Comparison of ENCODE assay signal across 10 mouse cellular contexts in the genomic region with DNA sequence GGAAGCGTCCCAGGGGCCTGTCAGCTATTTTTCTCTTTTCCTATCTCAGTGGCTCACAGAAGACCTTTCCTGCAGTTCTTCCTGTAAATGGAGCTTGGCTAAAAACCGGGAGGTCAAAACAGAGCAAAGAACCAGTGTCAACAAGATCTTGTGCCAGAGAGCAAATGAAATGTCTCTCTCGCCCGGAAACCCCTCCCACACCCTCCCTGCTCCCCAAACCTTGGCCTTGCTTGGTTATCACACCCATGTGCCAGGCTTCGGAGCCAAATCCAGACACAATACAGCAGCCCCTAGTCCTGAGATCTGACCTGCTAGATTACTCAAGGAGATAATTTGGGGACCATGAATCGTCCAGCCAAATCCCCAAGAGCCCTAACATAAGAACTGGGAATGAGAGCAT. TPM values are rescaled to one million over a fixed set of nuclear protein-coding genes. Genes with fewer than 3 reads are reported as not detected.
DNase-seq lines count a peak whose midpoint lies in the region; ATAC-seq and TF ChIP-seq lines count a peak whose summit lies in the region.
"Had no signal": no experiment of that assay in that cellular context is flagged by ENCODE, and none has a peak within 500 bp of the region (broad histone marks: within the 10 kb centered on the region; RNA-seq: fewer than 3 reads in every experiment).

No protein-coding gene starts in this region.

- TF ChIP-seq EP300 in heart, adult 2 months (IDR thresholded peaks at IDR 0.05; ENCODE audit: insufficient read depth, low read depth, low read length) = peak; percentile 83; the same call in 1 of the 2 replicates

- H3K9me3 ChIP-seq in heart, embryonic 11.5 days (replicated peaks; ENCODE audit: control insufficient read depth, low read length) = no peaks in the 10 kb centered on the region
- no peaks in the 10 kb centered on the region for H3K9me3 ChIP-seq in heart, embryonic 14.5 days (ENCODE audit: control insufficient read depth, low read length)
- H3K9me3 ChIP-seq in lung, embryonic 16.5 days (ENCODE audit: control insufficient read depth, low read length) = no peaks in the 10 kb centered on the region
- H3K9me3 ChIP-seq in forebrain, embryonic 10.5 days = no peaks in the 10 kb centered on the region

- intact Hi-C loops in heart, adult 2 months (cut with DNase I) = no loop called here

- peak overlapping the region; percentile 78 for H3K27ac ChIP-seq in heart, adult 2 months
- H3K27ac ChIP-seq in heart, embryonic 11.5 days (ENCODE audit: low read depth, low read length) = no peak overlapping the region; the same call in 1 of the 2 replicates
- H3K27ac ChIP-seq in heart, embryonic 14.5 days (replicated peaks in 1 of 2; ENCODE audit: control insufficient read depth in 1 of 2, insufficient read depth in 1 of 2, low read depth in 2 of 2, low read length in 2 of 2) = peak overlapping the region; percentile 23 to 49; a peak in 2 of 4 replicates
- H3K27ac ChIP-seq in lung, embryonic 16.5 days (ENCODE audit: low read length) = peak overlapping the region; percentile 79
- H3K27ac ChIP-seq in forebrain, embryonic 10.5 days = no peak overlapping the region

- no peaks in the 10 kb centered on the region for H3K27me3 ChIP-seq in heart, adult 2 months (ENCODE audit: control insufficient read depth, insufficient read depth, low read length)
- H3K27me3 ChIP-seq in heart, embryonic 11.5 days (ENCODE audit: control insufficient read depth, insufficient read depth, low read length) = no peaks in the 10 kb centered on the region
- no peaks in the 10 kb centered on the region for H3K27me3 ChIP-seq in heart, embryonic 14.5 days (ENCODE audit: control insufficient read depth, insufficient read depth, low read length)
- no peaks in the 10 kb centered on the region for H3K27me3 ChIP-seq in lung, embryonic 16.5 days (ENCODE audit: control insufficient read depth, insufficient read depth, low read depth, low read length)
- H3K27me3 ChIP-seq in forebrain, embryonic 10.5 days (ENCODE audit: poor library complexity, severe bottlenecking) = no peaks in the 10 kb centered on the region

- DNase-seq in heart, adult 2 months = peak; percentile 57 to 68
- DNase-seq in kidney, postnatal 10 days = peak; percentile 67
- no peak for DNase-seq in urinary bladder, postnatal 36 days (ENCODE audit: low spot score in 2 of 2)
- no peak for DNase-seq in forebrain, embryonic 10.5 days (ENCODE audit: extremely low spot score, low spot score)
- no peak for DNase-seq in urinary bladder, postnatal 4 days (ENCODE audit: low spot score in 2 of 2)
- DNase-seq: cerebellum, adult 9-10 months; right cerebral cortex, postnatal 4 days had no signal

- TF ChIP-seq POLR2A in heart, adult 2 months (IDR thresholded peaks at IDR 0.05; ENCODE audit: insufficient read depth, low read depth, low read length) = no peak

- peaks cover 39% of the 10 kb centered on the region for H3K4me1 ChIP-seq in heart, adult 2 months (ENCODE audit: control insufficient read depth, insufficient read depth, low read length)
- H3K4me1 ChIP-seq in heart, embryonic 11.5 days (ENCODE audit: control insufficient read depth, insufficient read depth, low read length) = peaks cover 16% of the 10 kb centered on the region
- peaks cover 13 to 28% of the 10 kb centered on the region in 2 experiments; a peak in 3 of 4 replicates for H3K4me1 ChIP-seq in heart, embryonic 14.5 days (ENCODE audit: control insufficient read depth in 2 of 2, insufficient read depth in 2 of 2, low read length in 2 of 2)
- H3K4me1 ChIP-seq in lung, embryonic 16.5 days (replicated peaks; ENCODE audit: control insufficient read depth, insufficient read depth, low read length) = peaks cover 29% of the 10 kb centered on the region
- H3K4me1 ChIP-seq in forebrain, embryonic 10.5 days = no peaks in the 10 kb centered on the region; the same call in 1 of the 2 replicates

- no peak overlapping the region for H3K4me3 ChIP-seq in heart, adult 2 months
- H3K4me3 ChIP-seq in heart, embryonic 11.5 days (ENCODE audit: low read depth, low read length) = no peak overlapping the region
- no peak overlapping the region for H3K4me3 ChIP-seq in heart, embryonic 14.5 days (ENCODE audit: control insufficient read depth in 1 of 2, insufficient read depth in 1 of 2, low read depth in 1 of 2, low read length in 2 of 2)
- no peak overlapping the region for H3K4me3 ChIP-seq in lung, embryonic 16.5 days (ENCODE audit: low read length)
- H3K4me3 ChIP-seq in forebrain, embryonic 10.5 days = no peak overlapping the region

- no peak for TF ChIP-seq CTCF in heart, adult 2 months (IDR thresholded peaks at IDR 0.05)

- no peak overlapping the region for H3K9ac ChIP-seq in heart, adult 2 months (ENCODE audit: low read depth, low read length)
- no peak overlapping the region for H3K9ac ChIP-seq in heart, embryonic 11.5 days (ENCODE audit: low read depth, low read length)
- H3K9ac ChIP-seq in heart, embryonic 14.5 days (ENCODE audit: low read length) = no peak overlapping the region
- no peak overlapping the region for H3K9ac ChIP-seq in lung, embryonic 16.5 days (ENCODE audit: low read length)

- 41% methylated on average over 6 of the region's 6 CpGs for WGBS in heart, adult 2 months
- WGBS in heart, embryonic 11.5 days (ENCODE audit: insufficient replicate concordance) = 62% methylated on average over 6 of the region's 6 CpGs
- WGBS in heart, embryonic 14.5 days = 63% methylated on average over 6 of the region's 6 CpGs
- WGBS in lung, embryonic 16.5 days = 58% methylated on average over 6 of the region's 6 CpGs
- WGBS in forebrain, embryonic 10.5 days = 88% methylated on average over 6 of the region's 6 CpGs

- H3K79me2 ChIP-seq in heart, adult 2 months (replicated peaks; ENCODE audit: control insufficient read depth, insufficient read depth, low read length) = no peaks in the 10 kb centered on the region

- H3K36me3 ChIP-seq in heart, adult 2 months (ENCODE audit: control insufficient read depth, insufficient read depth, low read length) = peaks cover 3% of the 10 kb centered on the region
- peaks cover 5% of the 10 kb centered on the region; the same call in 1 of the 2 replicates for H3K36me3 ChIP-seq in heart, embryonic 11.5 days (ENCODE audit: control insufficient read depth, insufficient read depth, low read length)
- H3K36me3 ChIP-seq in heart, embryonic 14.5 days (ENCODE audit: control insufficient read depth, insufficient read depth, low read length) = peaks cover 32% of the 10 kb centered on the region
- peaks cover 4% of the 10 kb centered on the region for H3K36me3 ChIP-seq in lung, embryonic 16.5 days (ENCODE audit: control insufficient read depth, insufficient read depth, low read length)
- H3K36me3 ChIP-seq in forebrain, embryonic 10.5 days (replicated peaks) = peaks cover 80% of the 10 kb centered on the region

- no peak for ATAC-seq in heart, embryonic 11.5 days (replicated peaks; ENCODE audit: insufficient number of reproducible peaks, low FRiP score, low TSS enrichment)
- no peak for ATAC-seq in heart, embryonic 14.5 days (ENCODE audit: insufficient number of reproducible peaks, insufficient read depth, low FRiP score, low read depth)
- ATAC-seq in lung, embryonic 16.5 days (ENCODE audit: low read depth) = no peak

- no peak overlapping the region for H3K4me2 ChIP-seq in heart, embryonic 11.5 days
- no peak overlapping the region for H3K4me2 ChIP-seq in heart, embryonic 14.5 days (ENCODE audit: low read length)
- no peak overlapping the region for H3K4me2 ChIP-seq in lung, embryonic 16.5 days (ENCODE audit: low read depth, low read length)

RNA-seq across cellular contexts. Expression of a gene that starts 8.1 kb away (rescaled TPM):
- 10 to 100 TPM; 26.1 to 29.5 TPM for total RNA-seq in heart, adult 2 months (2021)
- polyA plus RNA-seq in heart, adult 2 months (2012; rRNA removed) = 8.6 and 11.9 TPM in 2 replicates
- 19.8 and 20.5 TPM in 2 replicates for polyA plus RNA-seq in heart, embryonic 11.5 days (2014; fragmentation: Nextera tagmentation; extraction: Ambion mirVana)
- polyA plus RNA-seq in heart, embryonic 14.5 days (2014; fragmentation: Nextera tagmentation; extraction: Ambion mirVana) = 22.9 and 25.1 TPM in 2 replicates
- 38.2 and 39.3 TPM in 2 replicates for polyA plus RNA-seq in lung, embryonic 16.5 days (2015; fragmentation: Nextera tagmentation; extraction: Ambion mirVana)
- polyA plus RNA-seq in forebrain, embryonic 10.5 days (2016; fragmentation: Nextera tagmentation; extraction: Ambion mirVana) = 14.5 and 15.0 TPM in 2 replicates

RNA-seq across cellular contexts. Expression of a gene that starts 48.7 kb away (rescaled TPM):
- total RNA-seq in heart, adult 2 months (2021) = 10 to 100 TPM; 14.4 to 15.1 TPM
- 21.3 and 25.5 TPM in 2 replicates for polyA plus RNA-seq in heart, adult 2 months (2012; rRNA removed)
- 68.0 and 69.3 TPM in 2 replicates for polyA plus RNA-seq in heart, embryonic 11.5 days (2014; fragmentation: Nextera tagmentation; extraction: Ambion mirVana)
- 60.9 and 62.7 TPM in 2 replicates for polyA plus RNA-seq in heart, embryonic 14.5 days (2014; fragmentation: Nextera tagmentation; extraction: Ambion mirVana)
- 85.6 and 86.3 TPM in 2 replicates for polyA plus RNA-seq in lung, embryonic 16.5 days (2015; fragmentation: Nextera tagmentation; extraction: Ambion mirVana)
- 106 and 113 TPM in 2 replicates for polyA plus RNA-seq in forebrain, embryonic 10.5 days (2016; fragmentation: Nextera tagmentation; extraction: Ambion mirVana)

Comparison
In these comparisons a context has a peak if more than half of its experiments do, and no peak if none do; other contexts are left out.
1. H3K27ac ChIP-seq: peak in heart, adult 2 months (single experiment), heart, embryonic 14.5 days (2 of 2) and lung, embryonic 16.5 days (single experiment); none in heart, embryonic 11.5 days (single experiment) and forebrain, embryonic 10.5 days (single experiment).
2. DNase-seq: peak in heart, adult 2 months (2 of 2) and kidney, postnatal 10 days (single experiment); none in urinary bladder, postnatal 36 days (0 of 2), forebrain, embryonic 10.5 days (single experiment) and urinary bladder, postnatal 4 days (0 of 2).